Mouse (Mus musculus) bone marrow, adult 2 months (tissue): ENCODE measurements around the gene Pnpla1. TPM values are rescaled to one million over a fixed set of nuclear protein-coding genes. Genes with fewer than 3 reads are reported as not detected.
A peak's percentile ranks its signal among the peaks of the same experiment; 100 is the strongest.

Source experiments
- H3K27ac ChIP-seq: fragments of 200-500 bp; 2 replicates; pipeline ENCODE4 v1.5.1; 2012; ENCODE audit warnings: low read depth, mild to moderate bottlenecking, control low read depth, inconsistent platforms, low read length; ENCODE audit not compliant: control insufficient read depth, poor library complexity, insufficient read depth
- H3K4me1 ChIP-seq: fragments of 200-500 bp; 2 replicates; pipeline ENCODE4 v1.6.1; 2011; ENCODE audit warnings: low read length; ENCODE audit not compliant: control insufficient read depth, insufficient read depth
- H3K4me3 ChIP-seq: fragments of 200-500 bp; replicated peaks from 2 replicates; pipeline ENCODE3; 2011; ENCODE audit warnings: mild to moderate bottlenecking, low read depth, low read length, control low read depth; ENCODE audit not compliant: control insufficient read depth
- CTCF ChIP-seq: fragments of 200-500 bp; IDR thresholded peaks from 2 replicates; pipeline ENCODE4 v1.5.1; 2011; ENCODE audit warnings: low read length, control low read depth; ENCODE audit not compliant: control insufficient read depth, insufficient read depth
- POLR2A ChIP-seq: fragments of 200-500 bp; IDR thresholded peaks from 2 replicates; pipeline ENCODE4 v1.6.1; 2011; ENCODE audit warnings: low read depth, mild to moderate bottlenecking, control low read depth, low read length, borderline replicate concordance; ENCODE audit not compliant: control insufficient read depth
- WGBS: fragments of 180-500 bp; shearing (Covaris S2); methylation state at CpG from one replicate; pipeline ENCODE4 v1.1.7; 2018; 5-methylcytosine and 5-hydroxymethylcytosine counted together
- polyA plus RNA-seq: library from polyadenylated mRNA; stranded (reverse); fragments of >200 nt; gene quantifications from 2 replicates; pipeline ENCODE4 v1.2.4, GENCODE M21; 2011; ENCODE audit warnings: low replicate concordance; ENCODE audit not compliant: missing spikeins, insufficient read depth, insufficient read length

Pnpla1 gene
- polyA plus RNA-seq, 1 experiment = 0.67 TPM

DNA sequence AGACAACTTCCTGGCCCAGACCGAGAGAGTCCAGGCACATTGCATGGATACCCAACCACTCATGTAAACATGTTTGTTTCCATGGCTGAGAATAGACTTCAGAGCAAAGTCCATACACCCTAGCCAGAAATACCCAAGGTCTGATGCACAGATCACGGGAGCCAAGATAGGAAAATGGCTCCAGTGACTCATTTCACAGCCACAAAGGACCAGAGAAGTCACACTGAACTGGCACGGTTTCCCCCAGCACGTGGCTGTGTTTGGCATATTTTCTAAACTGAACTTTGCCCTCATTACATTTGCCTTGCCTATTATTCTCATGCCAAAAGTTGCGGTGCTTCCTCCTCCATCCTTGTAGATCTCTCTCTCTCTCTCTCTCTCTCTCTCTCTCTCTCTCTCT, 55.0 kb downstream of the Pnpla1 start:
- H3K4me1 ChIP-seq = no peaks in the 10 kb centered on the region
- H3K4me3 ChIP-seq = no peak overlapping the region
- 69% methylated on average over 5 of the region's 5 CpGs for WGBS
- no peak overlapping the region for H3K27ac ChIP-seq
- TF ChIP-seq POLR2A (no peak), CTCF (no peak)

DNA sequence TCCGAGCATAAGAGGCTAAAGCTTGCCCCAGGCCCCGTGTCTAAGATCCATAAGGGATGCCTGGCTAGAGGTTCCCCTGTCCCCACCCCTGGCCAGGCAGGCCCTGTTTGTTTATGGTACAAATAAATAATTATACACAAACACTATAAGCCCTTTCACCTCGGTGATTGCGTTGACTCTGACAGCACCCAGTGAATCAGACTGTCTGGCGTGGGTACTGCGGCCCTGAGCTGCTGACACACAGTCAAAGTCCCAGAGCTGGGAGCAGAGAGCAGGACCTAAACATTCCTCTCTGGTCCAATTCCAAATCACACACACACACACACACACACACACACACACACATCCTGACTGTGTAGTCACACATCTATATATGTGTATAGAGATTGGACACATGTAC, 55.7 kb downstream of the Pnpla1 start:
- no peak for TF ChIP-seq POLR2A
- no peak for TF ChIP-seq CTCF
- no peak overlapping the region for H3K27ac ChIP-seq
- no peaks in the 10 kb centered on the region for H3K4me1 ChIP-seq
- H3K4me3 ChIP-seq = no peak overlapping the region
- WGBS = 84% methylated on average over 6 of the region's 6 CpGs

- no peak for TF ChIP-seq POLR2A
- no peak for TF ChIP-seq CTCF
- no peak within 1 kb of the TSS for H3K4me3 ChIP-seq
- WGBS = 76% methylated on average over 12 of the region's 12 CpGs
- no peaks in the 10 kb centered on the region for H3K4me1 ChIP-seq
- H3K27ac ChIP-seq = no peak within 1 kb of the TSS
Measured at GRCm38 (mm10) chr17:28915060-28915628, 56.9 kb downstream of the Pnpla1 start, which contains the start of gene 4930539E08Rik. TSS of gene 4930539E08Rik (minus strand) at chr17:28915324.

- H3K4me1 ChIP-seq = no peaks in the 10 kb centered on the region
- no peak overlapping the region for H3K4me3 ChIP-seq
- no peak for TF ChIP-seq POLR2A
- no peak for TF ChIP-seq CTCF
- no peak overlapping the region for H3K27ac ChIP-seq
- 88% methylated on average over 1 of the region's 1 CpGs for WGBS
Measured at GRCm38 (mm10) chr17:28916520-28916919, 58.3 kb downstream of the Pnpla1 start.

GRCm38 (mm10) chr17:28921086-28921485, 62.9 kb downstream of the Pnpla1 start:
- no peak for TF ChIP-seq CTCF
- TF ChIP-seq POLR2A = no peak
- 42% methylated on average over 8 of the region's 8 CpGs for WGBS
- Histone ChIP-seq H3K4me1 (peaks cover 2% of the 10 kb centered on the region; the same call in 1 of the 2 replicates), H3K27ac (no peak overlapping the region), H3K4me3 (peak overlapping the region; percentile 5)

GRCm38 (mm10) chr17:28922096-28922495, 63.9 kb downstream of the Pnpla1 start:
- Histone ChIP-seq H3K4me1 (peaks cover 4% of the 10 kb centered on the region; the same call in 1 of the 2 replicates), H3K4me3 (no peak overlapping the region), H3K27ac (no peak overlapping the region)
- WGBS = 3% methylated on average over 6 of the region's 6 CpGs
- no peak for TF ChIP-seq POLR2A

GRCm38 (mm10) chr17:28924957-28925595, 66.9 kb downstream of the Pnpla1 start:
- H3K4me3 ChIP-seq = no peak overlapping the region
- peaks cover 4% of the 10 kb centered on the region; the same call in 1 of the 2 replicates for H3K4me1 ChIP-seq
- no peak overlapping the region for H3K27ac ChIP-seq
- 86% methylated on average over 8 of the region's 8 CpGs for WGBS
- TF ChIP-seq POLR2A (no peak), CTCF (no peak)

DNA sequence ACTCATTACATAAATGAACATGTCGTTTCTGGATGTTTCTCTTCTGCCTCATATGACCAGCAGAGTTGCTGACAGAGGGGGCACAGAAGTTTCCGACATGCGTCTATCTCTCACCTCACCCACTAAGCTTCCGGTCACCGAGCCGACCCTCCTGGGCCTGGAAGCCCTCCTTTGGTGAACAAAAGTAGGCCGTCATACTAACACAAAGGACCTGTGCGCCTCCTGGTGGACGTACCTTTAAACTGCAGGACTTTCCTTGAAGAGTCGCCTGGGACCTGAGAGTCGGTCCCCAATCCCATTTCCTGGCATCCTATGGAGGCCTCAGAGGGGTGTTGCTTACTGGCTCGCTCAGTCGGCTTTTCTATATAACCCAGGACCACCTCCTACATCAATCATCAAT, 68.2 kb downstream of the Pnpla1 start:
- 6% methylated on average over 13 of the region's 13 CpGs for WGBS
- TF ChIP-seq CTCF (peak; percentile 73), POLR2A (no peak)
- Histone ChIP-seq H3K4me1 (peaks cover 4% of the 10 kb centered on the region; the same call in 1 of the 2 replicates), H3K27ac (no peak overlapping the region), H3K4me3 (no peak overlapping the region)

DNA sequence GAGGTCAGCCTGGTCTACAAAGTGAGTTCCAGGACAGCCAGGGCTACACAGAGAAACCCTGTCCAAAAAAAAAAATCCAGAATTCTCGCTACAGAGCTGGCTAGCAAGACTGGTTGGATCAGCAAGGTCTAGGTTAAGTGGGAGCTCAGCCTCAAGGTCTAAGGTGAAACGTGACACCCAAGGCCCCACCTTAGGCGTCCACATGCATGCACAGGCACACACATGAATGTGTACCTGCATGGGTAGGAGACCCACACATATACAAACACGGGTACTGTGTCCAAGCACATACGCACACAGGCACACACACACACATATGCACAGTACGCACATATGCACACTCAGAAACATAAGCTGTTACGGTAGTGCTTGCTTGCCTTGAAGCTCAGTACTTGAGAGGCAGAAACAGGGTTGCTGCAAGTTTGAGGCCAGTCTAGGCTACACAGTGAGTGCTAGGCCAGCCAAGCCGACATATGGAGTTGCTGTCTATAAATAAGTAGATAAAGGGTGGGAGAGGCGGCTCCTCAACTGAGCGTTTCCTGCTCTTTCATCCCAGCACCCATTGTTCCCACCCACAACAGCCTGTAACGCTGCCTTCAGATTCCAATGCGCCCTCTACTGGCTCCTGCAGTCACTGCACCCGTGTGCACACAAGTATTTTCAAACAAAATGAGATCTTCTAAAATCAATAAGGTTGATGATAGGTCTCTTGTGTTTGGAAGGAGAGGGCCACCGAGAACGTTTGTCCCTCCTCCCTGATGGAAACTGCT, 68.8 kb downstream of the Pnpla1 start:
- Histone ChIP-seq H3K27ac (no peak overlapping the region), H3K4me1 (peaks cover 4% of the 10 kb centered on the region; the same call in 1 of the 2 replicates), H3K4me3 (no peak overlapping the region)
- WGBS = 37% methylated on average over 15 of the region's 15 CpGs
- peak; percentile 84 for TF ChIP-seq CTCF
- TF ChIP-seq POLR2A = no peak
